Mouse (Mus musculus): Measurements from ENCODE around the gene Peg3. TPM values are rescaled to one million over a fixed set of nuclear protein-coding genes. Genes with fewer than 3 reads are reported as not detected.

The Peg3 gene
- polyA plus RNA-seq, 1 experiment, result 168 TPM

GRCm38 (mm10) chr7:6728263-6728931 lies 1.8 kb downstream of the Peg3 start:
- no peaks in the 10 kb centered on the region for H3K4me1 ChIP-seq (ENCODE audit: control insufficient read depth, insufficient read depth, low read length)
- no peak for TF ChIP-seq CTCF (IDR thresholded peaks at IDR 0.05; ENCODE audit: borderline replicate concordance, insufficient read depth, low read length)
- no peak; the same call in 1 of the 2 replicates for TF ChIP-seq POLR2A (IDR thresholded peaks at IDR 0.05; ENCODE audit: low read depth, low read length)
- peak overlapping the region; percentile 49 for H3K4me3 ChIP-seq (ENCODE audit: insufficient read depth, low read length)
- H3K27ac ChIP-seq (ENCODE audit: insufficient read depth, low read length), result peak overlapping the region; percentile 89

GRCm38 (mm10) chr7:6727351-6728121 lies 2.7 kb downstream of the Peg3 start:
- Histone ChIP-seq H3K4me3 (ENCODE audit: insufficient read depth, low read length) (peak overlapping the region; percentile 29), H3K4me1 (ENCODE audit: control insufficient read depth, insufficient read depth, low read length) (no peaks in the 10 kb centered on the region), H3K27ac (ENCODE audit: insufficient read depth, low read length) (peak overlapping the region; percentile 89)
- TF ChIP-seq POLR2A (IDR thresholded peaks at IDR 0.05; ENCODE audit: low read depth, low read length), result no peak
- no peak for TF ChIP-seq CTCF (IDR thresholded peaks at IDR 0.05; ENCODE audit: borderline replicate concordance, insufficient read depth, low read length)

- no peak overlapping the region for H3K27ac ChIP-seq (ENCODE audit: insufficient read depth, low read length)
- TF ChIP-seq POLR2A (IDR thresholded peaks at IDR 0.05; ENCODE audit: low read depth, low read length) (no peak), CTCF (IDR thresholded peaks at IDR 0.05; ENCODE audit: borderline replicate concordance, insufficient read depth, low read length) (no peak)
- H3K4me3 ChIP-seq (ENCODE audit: insufficient read depth, low read length), result no peak overlapping the region
- no peaks in the 10 kb centered on the region for H3K4me1 ChIP-seq (ENCODE audit: control insufficient read depth, insufficient read depth, low read length)
Measured at GRCm38 (mm10) chr7:6709396-6709795, 20.8 kb downstream of the Peg3 start.

- Histone ChIP-seq H3K4me3 (ENCODE audit: insufficient read depth, low read length) (no peak overlapping the region), H3K27ac (ENCODE audit: insufficient read depth, low read length) (no peak overlapping the region), H3K4me1 (ENCODE audit: control insufficient read depth, insufficient read depth, low read length) (no peaks in the 10 kb centered on the region)
- TF ChIP-seq POLR2A (IDR thresholded peaks at IDR 0.05; ENCODE audit: low read depth, low read length) (no peak), CTCF (IDR thresholded peaks at IDR 0.05; ENCODE audit: borderline replicate concordance, insufficient read depth, low read length) (no peak)
Measured at GRCm38 (mm10) chr7:6708451-6709180, 21.6 kb downstream of the Peg3 start.

GRCm38 (mm10) chr7:6707416-6708015 lies 22.7 kb downstream of the Peg3 start:
- TF ChIP-seq CTCF (IDR thresholded peaks at IDR 0.05; ENCODE audit: borderline replicate concordance, insufficient read depth, low read length), result no peak
- no peak for TF ChIP-seq POLR2A (IDR thresholded peaks at IDR 0.05; ENCODE audit: low read depth, low read length)
- H3K4me3 ChIP-seq (ENCODE audit: insufficient read depth, low read length), result no peak overlapping the region
- H3K4me1 ChIP-seq (ENCODE audit: control insufficient read depth, insufficient read depth, low read length), result no peaks in the 10 kb centered on the region
- H3K27ac ChIP-seq (ENCODE audit: insufficient read depth, low read length), result no peak overlapping the region

- Histone ChIP-seq H3K27ac (ENCODE audit: insufficient read depth, low read length) (no peak overlapping the region), H3K4me1 (ENCODE audit: control insufficient read depth, insufficient read depth, low read length) (no peaks in the 10 kb centered on the region), H3K4me3 (ENCODE audit: insufficient read depth, low read length) (no peak overlapping the region)
- TF ChIP-seq CTCF (IDR thresholded peaks at IDR 0.05; ENCODE audit: borderline replicate concordance, insufficient read depth, low read length) (no peak), POLR2A (IDR thresholded peaks at IDR 0.05; ENCODE audit: low read depth, low read length) (no peak)
Measured at GRCm38 (mm10) chr7:6699230-6699629, 31.0 kb downstream of the Peg3 start.

- no peak within 1 kb of the TSS for H3K27ac ChIP-seq (ENCODE audit: insufficient read depth, low read length)
- H3K4me3 ChIP-seq (ENCODE audit: insufficient read depth, low read length), result peak within 1 kb of the TSS; percentile 65
- no peaks in the 10 kb centered on the region for H3K4me1 ChIP-seq (ENCODE audit: control insufficient read depth, insufficient read depth, low read length)
- TF ChIP-seq POLR2A (IDR thresholded peaks at IDR 0.05; ENCODE audit: low read depth, low read length) (peak; percentile 76), CTCF (IDR thresholded peaks at IDR 0.05; ENCODE audit: borderline replicate concordance, insufficient read depth, low read length) (no peak)
Measured at GRCm38 (mm10) chr7:6696241-6697045, 33.8 kb downstream of the Peg3 start, which contains the start of gene Zim1. Zim1 (minus strand) TSS chr7:6696450.

GRCm38 (mm10) chr7:6685511-6685910 lies 44.7 kb downstream of the Peg3 start:
- Histone ChIP-seq H3K27ac (ENCODE audit: insufficient read depth, low read length) (no peak overlapping the region), H3K4me1 (ENCODE audit: control insufficient read depth, insufficient read depth, low read length) (no peaks in the 10 kb centered on the region), H3K4me3 (ENCODE audit: insufficient read depth, low read length) (no peak overlapping the region)
- TF ChIP-seq CTCF (IDR thresholded peaks at IDR 0.05; ENCODE audit: borderline replicate concordance, insufficient read depth, low read length) (no peak), POLR2A (IDR thresholded peaks at IDR 0.05; ENCODE audit: low read depth, low read length) (no peak)

- no peak overlapping the region for H3K27ac ChIP-seq (ENCODE audit: insufficient read depth, low read length)
- H3K4me1 ChIP-seq (ENCODE audit: control insufficient read depth, insufficient read depth, low read length), result no peaks in the 10 kb centered on the region
- no peak overlapping the region for H3K4me3 ChIP-seq (ENCODE audit: insufficient read depth, low read length)
- TF ChIP-seq POLR2A (IDR thresholded peaks at IDR 0.05; ENCODE audit: low read depth, low read length), result no peak
- TF ChIP-seq CTCF (IDR thresholded peaks at IDR 0.05; ENCODE audit: borderline replicate concordance, insufficient read depth, low read length), result no peak
Measured at GRCm38 (mm10) chr7:6666726-6667125, 63.5 kb downstream of the Peg3 start.
